Mouse (Mus musculus): Measurements from ENCODE around the gene Cacnb2. TPM values are rescaled to one million over a fixed set of nuclear protein-coding genes. Genes with fewer than 3 reads are reported as not detected.

Cacnb2 gene
- polyA plus RNA-seq, 1 experiment, result not detected

- Histone ChIP-seq H3K4me1 (ENCODE audit: control insufficient read depth, insufficient read depth, low read length) (no peaks in the 10 kb centered on the region), H3K27ac (ENCODE audit: insufficient read depth, low read depth, low read length) (no peak overlapping the region), H3K4me3 (ENCODE audit: insufficient read depth, low read depth, low read length) (no peak overlapping the region)
- 56% methylated on average over 3 of the region's 3 CpGs for WGBS
- no peak for TF ChIP-seq POLR2A (IDR thresholded peaks at IDR 0.05; ENCODE audit: insufficient read depth, low read depth, low read length)
- TF ChIP-seq CTCF (IDR thresholded peaks at IDR 0.05; ENCODE audit: insufficient read depth, low read depth, low read length), result no peak
Measured at GRCm38 (mm10) chr2:14774857-14775495, 172.1 kb downstream of the Cacnb2 start.

GRCm38 (mm10) chr2:14787983-14788382, 185.1 kb downstream of the Cacnb2 start:
- 98% methylated on average over 2 of the region's 2 CpGs for WGBS
- no peak for TF ChIP-seq POLR2A (IDR thresholded peaks at IDR 0.05; ENCODE audit: insufficient read depth, low read depth, low read length)
- no peak for TF ChIP-seq CTCF (IDR thresholded peaks at IDR 0.05; ENCODE audit: insufficient read depth, low read depth, low read length)
- Histone ChIP-seq H3K4me1 (ENCODE audit: control insufficient read depth, insufficient read depth, low read length) (no peaks in the 10 kb centered on the region), H3K27ac (ENCODE audit: insufficient read depth, low read depth, low read length) (no peak overlapping the region), H3K4me3 (ENCODE audit: insufficient read depth, low read depth, low read length) (no peak overlapping the region)

GRCm38 (mm10) chr2:14801446-14802046, 198.7 kb downstream of the Cacnb2 start:
- no peak for TF ChIP-seq POLR2A (IDR thresholded peaks at IDR 0.05; ENCODE audit: insufficient read depth, low read depth, low read length)
- no peak for TF ChIP-seq CTCF (IDR thresholded peaks at IDR 0.05; ENCODE audit: insufficient read depth, low read depth, low read length)
- WGBS, result 97% methylated on average over 4 of the region's 4 CpGs
- Histone ChIP-seq H3K4me1 (ENCODE audit: control insufficient read depth, insufficient read depth, low read length) (no peaks in the 10 kb centered on the region), H3K4me3 (ENCODE audit: insufficient read depth, low read depth, low read length) (no peak overlapping the region), H3K27ac (ENCODE audit: insufficient read depth, low read depth, low read length) (no peak overlapping the region)

- Histone ChIP-seq H3K27ac (ENCODE audit: insufficient read depth, low read depth, low read length) (no peak overlapping the region), H3K4me3 (ENCODE audit: insufficient read depth, low read depth, low read length) (no peak overlapping the region), H3K4me1 (ENCODE audit: control insufficient read depth, insufficient read depth, low read length) (no peaks in the 10 kb centered on the region)
- 50% methylated on average over 6 of the region's 6 CpGs for WGBS
- TF ChIP-seq CTCF (IDR thresholded peaks at IDR 0.05; ENCODE audit: insufficient read depth, low read depth, low read length), result no peak
- TF ChIP-seq POLR2A (IDR thresholded peaks at IDR 0.05; ENCODE audit: insufficient read depth, low read depth, low read length), result no peak
Measured at GRCm38 (mm10) chr2:14807650-14808347, 204.9 kb downstream of the Cacnb2 start.

GRCm38 (mm10) chr2:14814977-14815376, 212.1 kb downstream of the Cacnb2 start:
- Histone ChIP-seq H3K4me1 (ENCODE audit: control insufficient read depth, insufficient read depth, low read length) (no peaks in the 10 kb centered on the region), H3K4me3 (ENCODE audit: insufficient read depth, low read depth, low read length) (no peak overlapping the region), H3K27ac (ENCODE audit: insufficient read depth, low read depth, low read length) (no peak overlapping the region)
- no peak for TF ChIP-seq CTCF (IDR thresholded peaks at IDR 0.05; ENCODE audit: insufficient read depth, low read depth, low read length)
- TF ChIP-seq POLR2A (IDR thresholded peaks at IDR 0.05; ENCODE audit: insufficient read depth, low read depth, low read length), result no peak

- WGBS, result 51% methylated on average over 1 of the region's 1 CpGs
- Histone ChIP-seq H3K27ac (ENCODE audit: insufficient read depth, low read depth, low read length) (no peak overlapping the region), H3K4me3 (ENCODE audit: insufficient read depth, low read depth, low read length) (no peak overlapping the region), H3K4me1 (ENCODE audit: control insufficient read depth, insufficient read depth, low read length) (no peaks in the 10 kb centered on the region)
- TF ChIP-seq POLR2A (IDR thresholded peaks at IDR 0.05; ENCODE audit: insufficient read depth, low read depth, low read length) (no peak), CTCF (IDR thresholded peaks at IDR 0.05; ENCODE audit: insufficient read depth, low read depth, low read length) (no peak)
Measured at GRCm38 (mm10) chr2:14818651-14819050, 215.8 kb downstream of the Cacnb2 start.

GRCm38 (mm10) chr2:14820946-14821345, 218.1 kb downstream of the Cacnb2 start:
- no peak for TF ChIP-seq CTCF (IDR thresholded peaks at IDR 0.05; ENCODE audit: insufficient read depth, low read depth, low read length)
- TF ChIP-seq POLR2A (IDR thresholded peaks at IDR 0.05; ENCODE audit: insufficient read depth, low read depth, low read length), result no peak
- 90% methylated on average over 2 of the region's 2 CpGs for WGBS

GRCm38 (mm10) chr2:14823105-14823504, 220.2 kb downstream of the Cacnb2 start:
- no peak for TF ChIP-seq CTCF (IDR thresholded peaks at IDR 0.05; ENCODE audit: insufficient read depth, low read depth, low read length)
- no peak for TF ChIP-seq POLR2A (IDR thresholded peaks at IDR 0.05; ENCODE audit: insufficient read depth, low read depth, low read length)
- Histone ChIP-seq H3K27ac (ENCODE audit: insufficient read depth, low read depth, low read length) (no peak overlapping the region), H3K4me3 (ENCODE audit: insufficient read depth, low read depth, low read length) (no peak overlapping the region), H3K4me1 (ENCODE audit: control insufficient read depth, insufficient read depth, low read length) (no peaks in the 10 kb centered on the region)

More at GRCm38 (mm10) chr2:14820946-14821345, 218.1 kb downstream of the Cacnb2 start:
- H3K4me3 ChIP-seq (ENCODE audit: insufficient read depth, low read depth, low read length), result no peak overlapping the region
- H3K4me1 ChIP-seq (ENCODE audit: control insufficient read depth, insufficient read depth, low read length), result no peaks in the 10 kb centered on the region
- no peak overlapping the region for H3K27ac ChIP-seq (ENCODE audit: insufficient read depth, low read depth, low read length)

GRCm38 (mm10) chr2:14823816-14824348, 221.0 kb downstream of the Cacnb2 start:
- H3K27ac ChIP-seq (ENCODE audit: insufficient read depth, low read depth, low read length), result no peak overlapping the region
- H3K4me1 ChIP-seq (ENCODE audit: control insufficient read depth, insufficient read depth, low read length), result no peaks in the 10 kb centered on the region
- WGBS, result 43% methylated on average over 11 of the region's 11 CpGs
- TF ChIP-seq CTCF (IDR thresholded peaks at IDR 0.05; ENCODE audit: insufficient read depth, low read depth, low read length) (no peak), POLR2A (IDR thresholded peaks at IDR 0.05; ENCODE audit: insufficient read depth, low read depth, low read length) (no peak)
- H3K4me3 ChIP-seq (ENCODE audit: insufficient read depth, low read depth, low read length), result no peak overlapping the region

Data from olfactory bulb, adult 2 months (tissue).